Mouse (Mus musculus) CD4-positive, CD25-positive, alpha-beta regulatory T cell, adult 4 months (primary cell): ENCODE measurements at regions not wholly inside any gene's neighbourhood (a gene's known extent, or its start where the extent isn't known, plus 50 kb on each side); places are given as distances from the start of the nearest gene placed in this dataset.

Experiments used
- ATAC-seq: one replicate; pipeline ENCODE4 v1.8.0; 2017

DNA sequence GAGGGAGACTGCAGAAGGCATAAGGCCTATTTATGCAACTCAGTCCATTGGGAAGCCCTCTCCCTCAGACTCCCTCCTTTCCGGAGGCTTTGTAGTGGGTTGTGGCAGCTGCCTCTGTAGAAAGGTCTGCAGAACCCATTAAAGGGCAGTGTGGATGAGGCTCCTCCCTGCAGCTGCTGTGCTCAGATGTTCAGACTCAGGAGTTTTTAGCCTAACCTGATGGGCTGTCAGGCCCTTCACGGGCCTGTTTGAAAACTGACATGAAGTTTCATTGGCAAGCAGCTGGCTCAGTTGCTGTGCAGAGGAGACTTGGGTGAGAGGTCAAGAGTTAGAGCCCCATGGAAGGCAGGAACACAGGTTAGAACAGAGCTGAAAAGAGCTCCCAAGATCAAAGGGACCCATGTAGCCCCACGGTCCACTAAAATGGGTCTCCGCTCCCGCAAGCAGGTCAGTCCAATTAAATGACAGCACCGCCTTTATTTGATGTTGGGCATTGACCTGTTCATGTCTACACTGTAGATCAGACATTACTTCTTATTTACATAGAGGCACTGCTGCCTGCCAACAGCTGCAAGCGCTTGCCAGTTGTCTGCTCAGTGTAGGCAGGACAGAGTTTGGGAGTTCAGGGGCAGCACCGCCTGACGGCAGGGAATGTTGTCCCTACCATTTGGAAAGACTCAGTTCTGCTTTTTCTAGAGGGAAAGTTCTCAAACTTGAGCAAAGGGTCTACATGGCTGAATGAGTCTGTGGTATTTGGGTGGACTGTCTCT lies 53.8 kb upstream of the Usp46 start:
- no peak for ATAC-seq

DNA sequence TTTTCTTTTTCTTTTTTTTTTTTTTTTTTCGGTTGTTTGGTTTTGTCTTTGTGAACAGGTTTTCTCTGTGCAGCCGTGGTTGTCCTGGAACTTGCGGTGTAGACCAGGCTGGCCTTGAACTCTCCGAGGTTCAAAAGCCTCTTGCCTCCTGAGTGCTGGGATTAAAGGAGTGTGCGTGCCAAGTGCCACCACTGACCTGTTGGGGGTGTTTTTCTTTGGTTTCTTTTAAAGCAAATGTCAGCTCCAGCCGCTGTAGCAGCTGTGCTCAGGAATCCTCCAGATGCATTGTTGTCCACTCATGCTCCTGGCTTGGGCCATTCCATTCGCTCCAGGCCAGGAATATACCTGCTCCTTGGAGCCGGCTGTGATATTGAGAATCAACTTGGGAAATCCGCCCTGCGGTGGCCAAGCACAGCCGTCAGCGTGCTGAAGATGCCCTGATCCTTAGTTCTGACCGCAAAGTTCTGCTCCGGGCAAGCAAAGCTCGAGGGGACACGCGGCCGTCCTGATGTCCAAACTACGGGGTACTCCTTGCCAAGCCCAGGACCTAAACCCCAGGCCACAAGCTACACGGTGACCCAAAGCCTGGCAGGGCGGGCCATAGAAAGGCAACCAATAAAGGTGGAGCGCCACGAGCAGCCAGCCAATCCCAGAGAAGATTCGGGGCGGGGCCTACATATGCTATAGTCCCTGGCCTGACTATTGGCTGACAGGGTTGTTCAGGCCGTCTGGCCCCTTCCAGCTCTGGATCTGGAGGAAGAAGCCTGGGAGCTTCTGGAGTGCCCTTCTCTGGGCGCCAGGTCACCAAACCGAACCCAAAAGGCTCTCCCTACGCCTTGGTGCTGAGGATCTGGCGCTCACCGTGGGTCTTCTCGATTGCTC lies 58.0 kb upstream of the Usp46 start:
- peak; percentile 97 for ATAC-seq

DNA sequence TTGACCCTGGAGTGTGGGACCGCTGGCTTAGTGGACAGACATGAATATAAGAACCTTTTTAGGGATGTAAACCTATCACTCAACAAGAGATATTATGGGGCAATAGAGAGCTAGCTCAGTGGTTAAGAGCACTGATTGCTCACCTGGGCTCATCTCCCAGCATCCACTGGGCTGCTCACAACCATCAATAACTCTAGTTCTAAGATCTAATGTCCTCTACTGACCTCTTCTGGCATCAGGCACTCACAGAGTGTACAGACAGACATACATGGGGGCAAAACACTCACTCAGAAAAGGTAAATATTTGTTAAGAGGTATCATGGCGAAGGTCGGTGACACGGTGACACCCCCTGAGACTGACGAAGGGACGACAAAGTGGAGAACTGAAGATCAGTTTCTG lies 59.3 kb upstream of the Usp46 start:
- ATAC-seq = no peak

DNA sequence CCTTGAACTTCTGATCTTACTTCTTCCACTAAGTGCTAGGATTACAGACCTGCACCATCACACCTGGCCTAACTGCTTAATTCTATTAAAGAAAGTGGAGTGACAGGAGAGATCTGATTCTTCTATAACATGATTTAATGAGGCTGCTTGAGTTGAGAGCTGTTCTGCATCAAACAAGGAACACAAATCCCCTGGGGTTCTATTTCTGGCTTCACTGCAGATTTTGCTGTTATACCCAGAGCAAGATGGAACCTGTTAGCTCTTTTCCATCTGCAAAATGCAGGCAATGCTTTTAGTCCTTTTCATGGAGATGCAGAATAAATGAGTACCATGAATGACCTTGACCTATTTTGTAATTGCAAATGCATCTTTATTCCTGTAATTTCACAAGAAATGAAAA lies 61.4 kb upstream of the Usp46 start:
- no peak for ATAC-seq

DNA sequence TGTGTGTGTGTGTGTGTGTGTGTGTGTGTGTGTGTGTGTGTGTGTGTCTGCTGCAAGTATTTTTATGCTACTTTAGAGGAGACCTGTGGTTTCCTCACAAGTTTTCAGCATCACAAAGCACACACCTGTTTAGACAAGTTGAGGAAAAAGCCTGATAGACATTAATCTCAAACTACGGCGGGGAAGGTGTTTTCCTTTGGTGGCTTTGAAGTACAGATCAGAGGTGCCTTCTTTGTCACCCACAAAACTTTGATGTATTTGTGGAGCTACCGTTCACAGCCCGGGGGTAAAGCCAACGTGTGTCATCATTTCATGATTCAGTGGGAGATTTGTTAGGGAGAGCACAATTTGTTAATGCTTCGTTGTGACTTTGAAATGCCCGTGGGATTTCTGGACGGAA lies 62.4 kb upstream of the Rasl11b start:
- ATAC-seq = no peak

DNA sequence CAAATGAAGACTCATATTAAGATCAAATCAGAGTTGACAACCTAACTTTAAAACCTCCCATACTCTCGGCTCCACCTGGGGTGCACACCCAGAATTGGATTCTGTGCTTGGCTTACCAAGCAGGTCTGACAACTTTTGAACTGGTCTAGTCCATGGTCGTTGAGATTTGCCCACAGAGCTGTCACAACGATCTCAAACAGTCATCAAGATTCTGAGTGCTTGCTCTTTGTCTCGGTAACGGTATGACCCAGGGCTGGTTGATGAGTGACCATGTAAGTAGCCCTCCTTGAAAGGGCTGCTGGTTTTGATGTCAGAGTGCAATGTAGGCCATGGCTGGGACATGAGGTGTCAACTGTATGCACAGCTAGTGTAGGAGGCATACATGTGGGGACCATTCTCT lies 58.7 kb upstream of the Rasl11b start:
- ATAC-seq = no peak

DNA sequence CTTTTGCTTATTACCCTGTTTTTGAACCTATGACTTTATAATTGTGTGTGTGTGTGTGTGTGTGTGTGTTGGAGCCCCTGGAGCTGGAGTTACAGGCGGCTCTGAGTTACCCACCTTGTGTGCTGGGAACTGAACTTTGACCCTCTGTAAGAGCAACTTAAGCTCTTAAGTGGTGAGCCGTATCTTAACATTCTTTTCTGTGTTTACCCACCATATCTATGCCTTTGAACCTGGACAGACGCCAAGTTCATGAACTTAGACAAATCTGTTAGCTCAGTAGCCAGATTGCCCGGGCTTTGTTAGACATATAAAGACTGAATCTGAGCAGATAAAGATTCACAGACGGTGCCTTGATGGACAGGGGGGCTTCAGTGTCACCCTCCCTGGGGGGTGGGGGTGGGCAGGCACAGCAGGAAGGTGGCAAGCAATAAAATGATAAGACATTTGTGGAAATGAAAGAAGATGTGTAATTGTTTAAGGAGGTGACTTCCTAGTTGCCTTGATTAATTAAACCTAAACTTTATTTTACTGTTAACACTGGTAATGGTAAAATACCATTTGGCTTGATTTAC lies 58.1 kb upstream of the Rasl11b start:
- no peak for ATAC-seq

DNA sequence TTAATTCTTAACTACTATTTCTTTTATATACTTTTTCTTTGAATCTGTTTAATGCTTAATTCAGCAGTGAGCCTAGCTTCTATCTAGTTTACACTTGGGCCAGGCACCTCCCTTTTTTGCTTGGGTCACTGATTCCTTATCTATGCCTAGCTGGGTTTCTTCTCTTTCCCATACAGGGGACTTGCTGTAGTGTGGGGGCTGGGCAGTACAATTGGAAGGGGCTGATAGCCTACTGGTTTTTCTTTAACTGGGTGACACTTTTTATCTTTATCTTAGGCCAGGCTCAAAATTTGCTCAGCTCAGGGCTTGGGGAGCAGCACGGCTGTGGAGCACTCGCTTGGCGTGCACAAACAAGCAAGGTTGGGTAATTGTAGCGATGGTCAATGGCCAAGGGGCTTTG lies 51.1 kb upstream of the Rasl11b start:
- ATAC-seq = no peak

DNA sequence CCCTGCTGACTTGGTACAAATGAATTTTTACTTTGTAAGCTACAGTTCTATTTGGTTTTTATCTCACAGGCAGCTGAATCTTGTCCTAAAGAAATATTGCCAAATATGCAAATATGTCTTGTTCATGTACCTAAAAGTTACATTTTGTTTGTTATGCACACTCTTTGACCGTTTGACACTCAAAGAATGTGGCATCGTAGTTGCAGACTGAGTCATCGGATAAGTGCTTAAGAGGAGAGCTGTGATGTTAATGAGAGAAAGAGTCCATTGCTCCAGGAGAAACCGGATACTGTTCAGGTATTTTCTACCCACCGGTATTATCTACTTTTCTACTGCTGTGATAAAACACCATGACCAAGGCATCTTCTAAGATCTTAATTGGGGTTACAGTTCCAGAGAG lies 50.3 kb upstream of the Rasl11b start:
- no peak for ATAC-seq
